Mouse (Mus musculus): ENCODE measurements at regions not wholly inside any gene's neighbourhood (a gene's known extent, or its start where the extent isn't known, plus 50 kb on each side); places are given as distances from the start of the nearest gene placed in this dataset.

DNA sequence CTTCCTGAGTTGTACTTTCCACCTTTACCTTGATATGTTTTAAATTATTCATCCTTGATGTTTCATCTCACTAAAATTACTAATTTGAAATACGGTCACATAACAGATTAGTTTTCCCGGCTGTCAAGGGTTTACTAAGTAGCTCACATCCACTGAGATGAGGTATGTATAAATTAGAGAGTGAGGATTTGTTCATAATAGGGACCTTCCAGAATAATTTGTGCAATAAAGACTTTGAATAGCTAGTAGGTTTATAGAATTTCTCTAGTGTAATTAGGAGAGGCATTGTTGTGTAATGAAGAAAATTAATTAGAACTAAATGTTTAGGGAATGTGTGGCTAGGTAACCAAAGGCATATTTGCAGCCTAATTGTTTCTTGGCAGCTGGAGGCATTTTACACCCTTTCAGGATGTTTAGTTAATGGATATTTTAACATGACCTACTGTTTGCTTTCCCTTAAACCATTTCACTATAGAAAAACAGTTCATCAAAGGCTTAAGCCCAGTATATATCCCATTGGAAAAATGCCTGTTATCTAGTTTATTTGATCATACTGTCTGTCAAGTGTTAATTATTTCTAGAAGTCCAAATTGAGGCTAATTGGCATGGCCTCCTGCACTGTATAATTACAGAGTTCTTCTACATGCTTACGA, 70.8 kb downstream of the Mat2b start:
- no peak overlapping the region for H3K4me3 ChIP-seq (replicated peaks)
- no peaks in the 10 kb centered on the region for H3K9me3 ChIP-seq
- no peak overlapping the region for H3K4me2 ChIP-seq (replicated peaks)
- H3K36me3 ChIP-seq: no peaks in the 10 kb centered on the region
- H3K27me3 ChIP-seq (replicated peaks): no peaks in the 10 kb centered on the region
- 89% methylated on average over 3 of the region's 3 CpGs for WGBS
- ATAC-seq: no peak
- no peaks in the 10 kb centered on the region for H3K4me1 ChIP-seq (replicated peaks)
- H3K27ac ChIP-seq: no peak overlapping the region
- H3K9ac ChIP-seq: no peak overlapping the region

DNA sequence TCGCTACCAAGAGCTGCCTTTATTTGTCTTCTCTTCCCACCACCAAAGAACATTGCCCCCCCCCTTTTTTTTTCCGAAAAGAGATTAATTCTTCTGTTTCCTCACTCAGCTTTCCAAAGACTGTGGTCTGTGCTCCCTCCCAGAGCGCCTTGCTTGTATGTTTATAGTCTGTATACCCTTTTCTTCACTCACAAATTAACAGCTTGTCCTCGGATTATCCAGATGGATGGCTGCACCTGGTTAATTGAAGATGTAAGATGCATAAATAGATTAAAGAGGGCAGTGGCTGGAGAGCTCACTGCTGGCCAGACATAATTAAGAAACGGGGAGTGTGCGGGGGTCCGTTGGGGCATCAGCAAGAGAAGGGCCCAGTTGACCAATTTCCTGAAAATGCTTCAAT, 75.0 kb downstream of the Mat2b start:
- Histone ChIP-seq H3K36me3 (no peaks in the 10 kb centered on the region), H3K4me3 (replicated peaks) (no peak overlapping the region), H3K4me1 (replicated peaks) (no peaks in the 10 kb centered on the region), H3K27me3 (replicated peaks) (no peaks in the 10 kb centered on the region), H3K9ac (no peak overlapping the region), H3K27ac (no peak overlapping the region), H3K9me3 (no peaks in the 10 kb centered on the region), H3K4me2 (replicated peaks) (no peak overlapping the region)
- ATAC-seq: no peak
- 64% methylated on average over 7 of the region's 7 CpGs for WGBS

DNA sequence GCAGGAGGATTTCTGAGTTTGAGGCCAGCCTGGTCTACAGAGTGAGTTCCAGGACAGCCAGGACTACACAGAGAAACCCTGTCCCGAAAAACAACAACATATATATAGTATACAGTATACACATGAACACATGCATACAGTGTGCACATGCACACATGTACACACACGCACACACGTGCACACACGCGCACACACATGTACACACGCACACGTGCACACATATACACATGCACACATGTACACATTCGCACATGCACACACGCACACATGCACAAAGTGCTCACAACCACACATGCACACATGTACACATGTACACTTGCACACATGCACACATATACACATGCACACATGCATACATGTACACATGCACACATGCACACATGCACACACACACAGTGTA, 92.0 kb downstream of the Mat2b start:
- ATAC-seq: no peak
- H3K27ac ChIP-seq: no peak overlapping the region
- no peaks in the 10 kb centered on the region for H3K9me3 ChIP-seq
- no peaks in the 10 kb centered on the region for H3K36me3 ChIP-seq
- H3K4me1 ChIP-seq (replicated peaks): no peaks in the 10 kb centered on the region
- H3K4me2 ChIP-seq (replicated peaks): no peak overlapping the region
- H3K9ac ChIP-seq: no peak overlapping the region
- no peaks in the 10 kb centered on the region for H3K27me3 ChIP-seq (replicated peaks)
- WGBS: 96% methylated on average over 9 of the region's 9 CpGs
- no peak overlapping the region for H3K4me3 ChIP-seq (replicated peaks)

DNA sequence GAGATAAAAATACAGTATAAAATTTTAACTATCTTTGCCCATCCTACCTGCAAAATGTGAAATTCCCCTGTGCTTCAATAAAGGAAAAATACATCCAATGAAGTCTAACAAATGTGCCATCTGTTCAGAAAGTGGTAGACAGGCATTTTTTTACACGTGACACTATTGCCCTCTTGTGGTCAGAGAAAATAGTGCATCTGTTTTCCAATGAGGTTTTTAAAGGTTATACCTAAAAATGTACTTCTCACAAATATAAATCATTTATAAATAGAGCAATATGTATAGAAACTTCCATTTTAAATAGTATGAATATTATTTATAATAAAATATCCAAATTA, 93.5 kb downstream of the Mat2b start:
- H3K4me3 ChIP-seq (replicated peaks): no peak overlapping the region
- H3K27me3 ChIP-seq (replicated peaks): no peaks in the 10 kb centered on the region
- WGBS: 0% methylated on average over 1 of the region's 1 CpGs
- no peaks in the 10 kb centered on the region for H3K4me1 ChIP-seq (replicated peaks)
- no peak overlapping the region for H3K4me2 ChIP-seq (replicated peaks)
- ATAC-seq: no peak
- no peaks in the 10 kb centered on the region for H3K36me3 ChIP-seq
- no peak overlapping the region for H3K27ac ChIP-seq
- no peaks in the 10 kb centered on the region for H3K9me3 ChIP-seq
- H3K9ac ChIP-seq: no peak overlapping the region

DNA sequence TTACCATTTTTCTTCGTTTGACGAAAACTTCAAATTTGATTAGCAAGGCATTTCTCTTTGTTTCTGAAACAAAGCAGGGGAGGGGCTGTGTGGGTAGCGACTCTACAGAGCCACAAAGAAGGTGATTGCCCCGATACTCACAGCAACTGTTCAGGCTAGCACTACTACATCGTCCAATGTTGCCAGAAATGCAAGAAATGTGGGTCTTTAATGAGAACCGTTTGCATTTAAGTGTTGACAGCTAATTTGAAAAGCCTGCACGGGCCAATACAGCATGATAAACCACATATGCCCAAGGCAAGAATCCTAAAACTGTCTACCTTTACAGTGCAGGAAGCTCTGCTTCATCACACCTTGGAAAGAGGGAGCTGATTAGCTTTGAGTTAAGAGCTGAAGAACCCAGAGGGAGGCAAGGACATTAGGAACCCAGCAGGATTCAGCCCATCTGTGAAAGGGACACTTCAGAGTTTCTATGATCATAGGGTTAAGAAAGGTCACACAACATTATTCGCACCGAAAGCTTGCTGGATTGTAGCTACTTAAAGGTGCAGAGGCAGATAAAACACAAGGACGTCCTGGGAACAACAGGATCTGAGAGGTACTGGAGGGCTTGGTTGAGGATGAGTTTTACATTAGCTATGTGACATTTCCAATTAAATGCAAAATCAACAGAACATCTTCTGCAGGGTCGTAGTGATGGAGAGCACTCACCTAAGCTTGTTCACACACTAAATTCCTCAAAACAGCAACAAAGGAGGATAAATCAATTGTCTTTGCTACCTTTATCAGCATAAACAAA, 94.0 kb downstream of the Mat2b start:
- no peak overlapping the region for H3K9ac ChIP-seq
- no peak overlapping the region for H3K4me2 ChIP-seq (replicated peaks)
- no peak overlapping the region for H3K4me3 ChIP-seq (replicated peaks)
- no peaks in the 10 kb centered on the region for H3K9me3 ChIP-seq
- no peaks in the 10 kb centered on the region for H3K36me3 ChIP-seq
- H3K27me3 ChIP-seq (replicated peaks): no peaks in the 10 kb centered on the region
- 23% methylated on average over 11 of the region's 11 CpGs for WGBS
- ATAC-seq: no peak
- no peaks in the 10 kb centered on the region for H3K4me1 ChIP-seq (replicated peaks)
- no peak overlapping the region for H3K27ac ChIP-seq

DNA sequence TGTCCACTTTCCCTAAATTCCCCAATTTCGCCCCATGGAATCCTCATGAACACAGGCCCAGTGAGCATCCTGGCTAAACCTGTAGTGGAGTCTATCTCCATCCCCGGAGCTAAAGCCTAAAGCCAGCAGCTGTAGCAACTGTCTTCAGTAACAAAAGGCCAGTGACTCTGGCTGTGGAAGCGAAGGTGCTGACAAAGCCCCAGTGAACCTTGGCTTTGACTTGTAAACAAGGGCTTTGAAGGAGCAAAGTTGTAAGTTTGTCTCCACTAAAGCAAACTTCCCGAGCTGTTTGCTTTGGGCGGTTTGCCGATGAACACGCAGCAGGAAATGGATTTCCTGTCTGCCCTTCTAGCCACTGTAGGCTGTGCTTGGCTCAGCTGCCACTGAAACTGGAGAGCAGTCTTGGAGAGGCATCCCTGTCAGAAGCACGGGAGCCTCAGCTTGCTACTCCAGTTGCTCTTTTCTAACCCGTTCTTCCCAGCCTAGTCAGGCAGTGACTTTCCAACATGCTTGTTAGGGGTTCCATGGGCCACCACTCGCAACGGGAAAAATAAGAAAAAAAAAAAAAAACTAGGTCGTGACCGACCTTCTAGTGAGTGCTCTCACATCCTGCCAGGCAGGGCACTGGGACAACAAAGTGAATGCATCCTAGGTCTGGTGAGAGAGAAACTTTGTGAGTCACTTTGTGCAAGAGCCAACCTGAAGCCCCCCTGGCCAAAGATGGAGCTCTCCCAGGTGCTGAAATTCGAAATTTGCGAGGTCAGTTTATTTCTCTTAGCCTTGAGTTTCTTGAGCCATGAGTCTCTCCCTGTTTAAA, 94.8 kb downstream of the Mat2b start:
- ATAC-seq: no peak
- no peaks in the 10 kb centered on the region for H3K36me3 ChIP-seq
- WGBS: 7% methylated on average over 15 of the region's 15 CpGs
- H3K4me3 ChIP-seq (replicated peaks): no peak overlapping the region
- H3K27me3 ChIP-seq (replicated peaks): no peaks in the 10 kb centered on the region
- H3K4me2 ChIP-seq (replicated peaks): no peak overlapping the region
- H3K9ac ChIP-seq: no peak overlapping the region
- no peaks in the 10 kb centered on the region for H3K4me1 ChIP-seq (replicated peaks)
- no peak overlapping the region for H3K27ac ChIP-seq
- H3K9me3 ChIP-seq: no peaks in the 10 kb centered on the region

DNA sequence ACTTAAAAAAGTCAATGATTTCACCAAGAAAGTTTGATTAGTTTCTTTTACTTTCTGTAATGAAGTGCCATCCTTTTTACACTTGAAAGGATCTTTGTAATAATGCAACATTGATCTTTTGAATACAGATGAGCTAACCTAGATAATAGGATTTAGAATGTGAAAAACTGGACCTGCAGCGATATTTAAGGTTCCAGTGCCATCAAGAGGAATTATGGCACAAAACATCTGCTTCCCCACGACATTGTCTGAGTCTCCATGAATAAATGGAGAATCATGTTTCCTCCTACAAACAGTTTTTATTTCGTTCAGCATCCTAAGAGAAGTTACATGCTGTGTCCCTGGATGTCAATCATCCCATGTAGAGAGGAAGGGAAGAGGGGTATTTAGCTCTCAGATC, 98.7 kb downstream of the Mat2b start:
- Histone ChIP-seq H3K4me1 (replicated peaks) (no peaks in the 10 kb centered on the region), H3K36me3 (no peaks in the 10 kb centered on the region), H3K9me3 (no peaks in the 10 kb centered on the region), H3K27me3 (replicated peaks) (no peaks in the 10 kb centered on the region), H3K27ac (no peak overlapping the region), H3K4me2 (replicated peaks) (no peak overlapping the region), H3K9ac (no peak overlapping the region), H3K4me3 (replicated peaks) (no peak overlapping the region)
- ATAC-seq: no peak
- WGBS: 53% methylated on average over 3 of the region's 3 CpGs

DNA sequence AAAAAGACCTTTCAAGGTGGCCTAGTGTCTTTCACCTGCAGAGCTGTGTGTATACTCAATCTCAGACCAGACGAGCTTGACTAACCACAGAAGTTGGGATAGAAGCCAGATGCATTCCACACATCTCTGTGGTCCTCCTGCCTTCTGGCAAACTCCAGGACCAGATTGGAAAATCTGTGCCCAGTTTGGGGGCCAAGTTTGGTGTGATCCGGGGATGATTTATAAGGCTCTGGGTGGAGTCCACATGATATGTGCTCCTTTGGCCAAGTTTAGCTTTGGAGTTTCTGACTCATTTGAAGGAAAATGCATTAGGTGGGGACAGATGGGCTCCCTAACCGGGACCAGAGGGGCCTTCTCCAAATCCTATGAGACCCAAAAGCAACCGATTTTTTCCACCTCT, 102.9 kb downstream of the Mat2b start:
- no peak for ATAC-seq
- 77% methylated on average over 4 of the region's 4 CpGs for WGBS
- H3K9me3 ChIP-seq: no peaks in the 10 kb centered on the region
- no peak overlapping the region for H3K4me2 ChIP-seq (replicated peaks)
- H3K4me3 ChIP-seq (replicated peaks): no peak overlapping the region
- no peaks in the 10 kb centered on the region for H3K36me3 ChIP-seq
- H3K9ac ChIP-seq: no peak overlapping the region
- no peaks in the 10 kb centered on the region for H3K4me1 ChIP-seq (replicated peaks)
- no peak overlapping the region for H3K27ac ChIP-seq
- no peaks in the 10 kb centered on the region for H3K27me3 ChIP-seq (replicated peaks)

DNA sequence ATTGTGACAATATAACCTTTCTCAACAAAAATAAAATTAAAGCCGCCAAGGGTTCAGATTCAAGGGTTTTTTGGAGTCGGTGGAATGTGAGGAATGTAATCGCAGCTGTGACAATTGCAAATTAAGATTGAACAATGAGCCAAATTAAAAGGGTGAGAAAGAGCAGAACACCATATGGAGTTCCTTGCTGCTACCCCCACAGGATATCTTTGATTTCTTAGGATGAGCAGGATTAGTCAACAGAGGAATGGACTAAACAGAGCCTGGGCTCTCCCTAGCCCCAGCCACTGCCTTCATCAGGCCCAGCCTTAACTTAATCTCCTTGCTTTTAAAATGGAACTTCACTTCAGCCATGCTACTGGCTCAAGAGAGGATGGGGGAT, 121.3 kb downstream of the Mat2b start:
- Histone ChIP-seq H3K4me1 (replicated peaks) (no peaks in the 10 kb centered on the region), H3K9ac (no peak overlapping the region), H3K36me3 (no peaks in the 10 kb centered on the region), H3K27ac (no peak overlapping the region), H3K9me3 (no peaks in the 10 kb centered on the region), H3K4me2 (replicated peaks) (no peak overlapping the region), H3K27me3 (replicated peaks) (no peaks in the 10 kb centered on the region), H3K4me3 (replicated peaks) (no peak overlapping the region)
- WGBS: 17% methylated on average over 3 of the region's 3 CpGs
- ATAC-seq: no peak

DNA sequence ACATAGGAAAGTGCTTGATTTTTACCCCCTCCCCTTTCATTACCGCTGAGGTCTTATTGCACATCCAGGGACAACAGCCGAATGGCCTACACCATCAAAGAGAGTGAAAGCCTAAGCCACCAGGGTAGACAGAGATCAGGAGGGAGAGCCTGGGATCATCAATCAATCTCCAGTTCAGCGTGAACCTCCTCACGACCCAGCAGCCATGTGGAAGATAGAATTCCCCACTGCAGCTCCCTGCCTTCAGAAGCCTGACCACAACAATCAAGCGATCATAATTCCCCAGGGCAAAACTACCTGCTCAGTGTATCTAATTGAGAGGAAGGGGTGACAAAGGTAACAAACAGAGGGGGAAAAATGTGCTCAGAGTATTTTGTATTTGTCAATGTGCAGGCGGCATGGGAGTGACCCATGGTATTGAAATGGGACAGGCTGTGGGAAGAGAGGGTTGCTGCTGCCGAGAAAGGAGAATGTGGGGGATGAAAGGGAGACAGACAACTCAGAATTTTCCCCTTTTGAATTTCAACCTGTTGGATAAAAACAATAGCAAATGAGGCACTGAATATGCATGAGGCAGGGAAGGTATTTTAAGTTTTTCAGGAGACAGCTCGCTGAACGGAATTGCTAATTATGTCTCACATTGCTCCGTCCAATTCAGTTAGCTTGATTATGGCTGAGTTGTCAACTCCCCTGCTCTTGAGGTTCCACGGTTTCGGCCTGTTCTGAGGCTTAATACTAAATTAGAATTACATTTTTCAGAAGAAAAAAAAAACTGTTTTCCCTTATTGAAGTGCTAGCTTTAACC, 121.8 kb downstream of the Mat2b start:
- WGBS: 27% methylated on average over 12 of the region's 12 CpGs
- Histone ChIP-seq H3K9me3 (no peaks in the 10 kb centered on the region), H3K27me3 (replicated peaks) (no peaks in the 10 kb centered on the region), H3K36me3 (no peaks in the 10 kb centered on the region), H3K9ac (no peak overlapping the region), H3K4me3 (replicated peaks) (no peak overlapping the region), H3K4me1 (replicated peaks) (no peaks in the 10 kb centered on the region), H3K4me2 (replicated peaks) (no peak overlapping the region), H3K27ac (no peak overlapping the region)
- ATAC-seq: no peak

DNA sequence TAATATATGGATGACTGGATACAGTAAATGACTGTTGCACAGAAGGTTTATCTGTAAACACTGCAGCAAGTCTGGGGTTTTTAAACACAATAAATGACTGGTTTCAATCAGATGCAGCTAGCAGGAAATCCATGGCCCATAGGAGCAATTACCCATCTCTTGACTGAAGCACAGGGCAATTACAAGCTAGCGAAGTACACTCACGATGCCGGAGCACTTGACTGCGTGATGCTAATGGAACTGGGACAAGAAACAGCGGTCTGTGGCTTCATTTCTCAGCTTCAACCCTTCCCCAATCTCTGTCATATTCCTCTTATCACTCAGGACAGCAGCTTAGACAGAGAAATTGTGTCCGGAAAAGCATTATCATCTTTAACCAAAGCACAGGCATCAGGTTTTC, 132.1 kb downstream of the Mat2b start:
- no peak for ATAC-seq
- no peaks in the 10 kb centered on the region for H3K4me1 ChIP-seq (replicated peaks)
- no peaks in the 10 kb centered on the region for H3K27me3 ChIP-seq (replicated peaks)
- 70% methylated on average over 6 of the region's 6 CpGs for WGBS
- no peak overlapping the region for H3K4me2 ChIP-seq (replicated peaks)
- no peaks in the 10 kb centered on the region for H3K9me3 ChIP-seq
- H3K9ac ChIP-seq: no peak overlapping the region
- no peak overlapping the region for H3K4me3 ChIP-seq (replicated peaks)
- no peak overlapping the region for H3K27ac ChIP-seq
- no peaks in the 10 kb centered on the region for H3K36me3 ChIP-seq

DNA sequence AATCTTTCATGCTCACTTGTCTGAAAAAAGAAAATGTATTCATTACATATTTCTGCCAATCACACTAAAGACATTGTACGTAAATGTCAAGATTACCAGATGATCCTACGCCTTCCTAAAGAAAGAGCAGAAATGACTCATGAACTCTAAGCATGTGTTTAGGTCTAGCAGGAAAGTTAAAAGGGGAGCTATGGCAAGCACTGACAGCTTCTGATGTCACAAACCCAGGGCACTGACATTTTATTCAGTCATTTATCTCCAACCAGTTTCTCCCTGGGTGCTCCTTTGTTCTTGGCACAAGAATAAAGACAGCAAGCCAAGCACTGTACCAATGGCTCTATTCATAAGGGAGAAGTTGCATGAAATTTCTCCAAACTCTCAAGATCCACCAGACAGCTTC, 133.0 kb downstream of the Mat2b start:
- Histone ChIP-seq H3K4me1 (replicated peaks) (no peaks in the 10 kb centered on the region), H3K9ac (no peak overlapping the region), H3K4me3 (replicated peaks) (no peak overlapping the region), H3K27me3 (replicated peaks) (no peaks in the 10 kb centered on the region), H3K9me3 (no peaks in the 10 kb centered on the region), H3K27ac (no peak overlapping the region), H3K36me3 (no peaks in the 10 kb centered on the region), H3K4me2 (replicated peaks) (no peak overlapping the region)
- no peak for ATAC-seq
- 90% methylated on average over 2 of the region's 2 CpGs for WGBS

Measured in intestine, embryonic 15.5 days (tissue).